Mouse (Mus musculus): ENCODE data around the gene Batf. TPM values are rescaled to one million over a fixed set of nuclear protein-coding genes. Genes with fewer than 3 reads are reported as not detected.

Batf gene
- polyA plus RNA-seq, 2 experiments: 3.6 to 3.7 TPM

DNA sequence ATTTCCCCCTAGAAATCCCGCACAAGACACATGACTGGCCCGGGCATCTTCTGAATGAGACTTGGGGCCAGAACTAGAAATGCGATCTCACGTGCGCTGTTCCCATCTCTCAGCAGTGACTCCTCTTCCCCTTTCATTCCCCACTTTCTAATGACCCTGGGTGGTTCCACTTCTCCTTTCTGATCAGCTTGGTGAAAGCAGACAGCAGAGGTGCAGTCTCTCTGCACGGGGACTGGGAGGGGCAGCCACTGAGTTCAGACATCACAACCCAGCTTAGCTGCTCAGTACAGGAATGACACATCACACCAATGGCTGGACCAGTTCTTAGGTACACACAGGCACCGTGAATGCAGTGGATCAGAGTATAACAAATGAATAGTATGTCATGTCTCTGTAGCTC, 24.2 kb downstream of the Batf start:
- Histone ChIP-seq H3K4me1 (replicated peaks; ENCODE audit: control insufficient read depth in 2 of 2, insufficient read depth in 2 of 2, low read length in 1 of 2) (0 out of 4 replicates have a peak, but pooled peaks cover 0 to 3% of the 10 kb centered on the region in 2 experiments), H3K27me3 (ENCODE audit: control insufficient read depth, insufficient read depth, low read length) (no peaks in the 10 kb centered on the region), H3K9ac (replicated peaks) (no peak overlapping the region), H3K4me3 (ENCODE audit: insufficient read depth in 1 of 2, low read depth in 2 of 2, low read length in 2 of 2) (no peak overlapping the region), H3K27ac (no peak overlapping the region), H3K4me2 (ENCODE audit: low read depth) (no peak overlapping the region), H3K9me3 (ENCODE audit: control insufficient read depth, low read length) (no peaks in the 10 kb centered on the region), H3K36me3 (replicated peaks; ENCODE audit: control insufficient read depth, insufficient read depth, low read depth) (no peaks in the 10 kb centered on the region)
- 36% methylated on average over 7 of the region's 7 CpGs for WGBS (ENCODE audit: insufficient replicate concordance)
- DNase-seq (ENCODE audit: low read depth in 3 of 3, low spot score in 3 of 3) (no peak), ATAC-seq (ENCODE audit: insufficient read depth) (no peak)
- TF ChIP-seq CTCF (IDR thresholded peaks at IDR 0.05; ENCODE audit: low read depth): no peak
- TF ChIP-seq EP300 (IDR thresholded peaks at IDR 0.05; ENCODE audit: low read depth): no peak

DNA sequence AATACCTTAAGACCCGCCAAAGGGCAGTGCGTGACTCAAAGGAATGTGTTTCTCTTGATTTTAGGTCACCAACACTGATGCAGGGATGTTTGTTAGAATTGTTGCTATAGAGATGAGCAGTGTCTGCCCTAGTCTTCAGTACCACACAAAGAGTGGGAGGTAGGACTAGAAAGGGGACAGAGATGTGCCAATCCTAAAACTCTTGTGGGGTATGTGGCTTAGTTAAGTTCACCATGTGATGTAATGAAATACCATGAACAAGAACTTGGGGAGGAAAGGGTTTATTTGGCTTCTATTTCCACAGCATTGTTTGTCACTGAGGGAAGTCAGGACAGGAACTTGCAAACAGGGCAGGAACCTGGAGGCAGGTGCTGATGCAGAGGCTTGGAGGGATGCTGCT, 26.1 kb downstream of the Batf start:
- no peak overlapping the region for H3K4me2 ChIP-seq (ENCODE audit: low read depth)
- H3K9ac ChIP-seq (replicated peaks): no peak overlapping the region
- TF ChIP-seq CTCF (IDR thresholded peaks at IDR 0.05; ENCODE audit: low read depth) (no peak), EP300 (IDR thresholded peaks at IDR 0.05; ENCODE audit: low read depth) (no peak)
- 68% methylated on average over 2 of the region's 2 CpGs for WGBS (ENCODE audit: insufficient replicate concordance)
- ATAC-seq (ENCODE audit: insufficient read depth) (no peak), DNase-seq (ENCODE audit: low read depth in 3 of 3, low spot score in 3 of 3) (no peak)
- no peaks in the 10 kb centered on the region for H3K4me1 ChIP-seq (replicated peaks; ENCODE audit: control insufficient read depth in 2 of 2, insufficient read depth in 2 of 2, low read length in 1 of 2)
- no peak overlapping the region for H3K4me3 ChIP-seq (ENCODE audit: insufficient read depth in 1 of 2, low read depth in 2 of 2, low read length in 2 of 2)
- H3K9me3 ChIP-seq (ENCODE audit: control insufficient read depth, low read length): no peaks in the 10 kb centered on the region
- H3K27ac ChIP-seq: no peak overlapping the region
- no peaks in the 10 kb centered on the region for H3K27me3 ChIP-seq (ENCODE audit: control insufficient read depth, insufficient read depth, low read length)
- H3K36me3 ChIP-seq (replicated peaks; ENCODE audit: control insufficient read depth, insufficient read depth, low read depth): no peaks in the 10 kb centered on the region

DNA sequence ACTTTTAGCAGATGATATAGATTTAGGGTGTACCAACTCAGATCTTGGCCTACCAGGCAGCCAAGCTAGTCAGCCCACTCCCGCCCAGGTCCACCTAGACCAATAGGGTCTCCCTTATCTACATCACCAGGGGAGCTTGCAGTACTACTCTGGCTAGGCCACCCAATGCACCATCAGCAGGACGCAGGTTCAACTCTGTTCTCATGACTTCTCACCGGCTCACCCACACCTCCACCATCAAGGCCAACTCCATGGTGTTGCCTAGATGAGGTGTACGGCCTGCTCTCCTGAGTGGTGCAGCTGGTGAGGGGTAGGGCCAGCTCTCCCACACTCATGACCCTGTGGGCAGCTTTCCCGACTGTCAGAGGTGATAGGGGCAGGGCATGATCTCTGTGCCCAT, 27.7 kb downstream of the Batf start:
- no peak overlapping the region for H3K4me2 ChIP-seq (ENCODE audit: low read depth)
- H3K27me3 ChIP-seq (ENCODE audit: control insufficient read depth, insufficient read depth, low read length): no peaks in the 10 kb centered on the region
- 66% methylated on average over 5 of the region's 5 CpGs for WGBS (ENCODE audit: insufficient replicate concordance)
- H3K9ac ChIP-seq (replicated peaks): no peak overlapping the region
- no peak for DNase-seq (ENCODE audit: low read depth in 3 of 3, low spot score in 3 of 3)
- H3K27ac ChIP-seq: no peak overlapping the region
- ATAC-seq (ENCODE audit: insufficient read depth): no peak
- H3K9me3 ChIP-seq (ENCODE audit: control insufficient read depth, low read length): no peaks in the 10 kb centered on the region
- H3K4me3 ChIP-seq (ENCODE audit: insufficient read depth in 1 of 2, low read depth in 2 of 2, low read length in 2 of 2): no peak overlapping the region
- no peak for TF ChIP-seq EP300 (IDR thresholded peaks at IDR 0.05; ENCODE audit: low read depth)
- no peaks in the 10 kb centered on the region for H3K36me3 ChIP-seq (replicated peaks; ENCODE audit: control insufficient read depth, insufficient read depth, low read depth)
- H3K4me1 ChIP-seq (replicated peaks; ENCODE audit: control insufficient read depth in 2 of 2, insufficient read depth in 2 of 2, low read length in 1 of 2): no peaks in the 10 kb centered on the region

DNA sequence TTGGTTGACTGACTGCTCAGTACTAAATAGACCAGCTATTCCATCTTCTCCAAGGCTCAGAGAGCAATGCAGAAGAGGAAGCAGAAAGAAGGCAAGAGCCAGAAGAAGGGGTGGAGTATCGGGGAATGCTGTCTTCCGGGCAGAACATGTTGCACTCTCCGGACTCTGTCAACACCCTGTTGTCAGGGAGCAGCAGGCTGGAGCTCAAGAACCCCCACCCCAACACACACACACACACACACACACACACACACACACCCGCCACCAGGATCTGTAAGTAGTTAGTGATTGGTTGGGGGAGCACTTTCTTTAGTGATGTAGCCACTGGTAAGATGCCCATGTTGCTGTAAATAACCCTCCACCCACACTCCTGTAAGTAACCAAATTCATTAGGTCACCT, 38.8 kb downstream of the Batf start:
- Histone ChIP-seq H3K4me1 (replicated peaks; ENCODE audit: control insufficient read depth in 2 of 2, insufficient read depth in 2 of 2, low read length in 1 of 2) (0 out of 4 replicates have a peak, but pooled peaks cover 0 to 1% of the 10 kb centered on the region in 2 experiments), H3K27ac (no peak overlapping the region), H3K9ac (replicated peaks) (no peak overlapping the region), H3K36me3 (replicated peaks; ENCODE audit: control insufficient read depth, insufficient read depth, low read depth) (no peaks in the 10 kb centered on the region), H3K4me3 (ENCODE audit: insufficient read depth in 1 of 2, low read depth in 2 of 2, low read length in 2 of 2) (no peak overlapping the region), H3K4me2 (ENCODE audit: low read depth) (no peak overlapping the region), H3K27me3 (ENCODE audit: control insufficient read depth, insufficient read depth, low read length) (no peaks in the 10 kb centered on the region), H3K9me3 (ENCODE audit: control insufficient read depth, low read length) (no peaks in the 10 kb centered on the region)
- DNase-seq (ENCODE audit: low read depth in 3 of 3, low spot score in 3 of 3) (no peak), ATAC-seq (ENCODE audit: insufficient read depth) (no peak)
- 57% methylated on average over 4 of the region's 4 CpGs for WGBS (ENCODE audit: insufficient replicate concordance)
- TF ChIP-seq CTCF (IDR thresholded peaks at IDR 0.05; ENCODE audit: low read depth) (no peak), EP300 (IDR thresholded peaks at IDR 0.05; ENCODE audit: low read depth) (no peak)

DNA sequence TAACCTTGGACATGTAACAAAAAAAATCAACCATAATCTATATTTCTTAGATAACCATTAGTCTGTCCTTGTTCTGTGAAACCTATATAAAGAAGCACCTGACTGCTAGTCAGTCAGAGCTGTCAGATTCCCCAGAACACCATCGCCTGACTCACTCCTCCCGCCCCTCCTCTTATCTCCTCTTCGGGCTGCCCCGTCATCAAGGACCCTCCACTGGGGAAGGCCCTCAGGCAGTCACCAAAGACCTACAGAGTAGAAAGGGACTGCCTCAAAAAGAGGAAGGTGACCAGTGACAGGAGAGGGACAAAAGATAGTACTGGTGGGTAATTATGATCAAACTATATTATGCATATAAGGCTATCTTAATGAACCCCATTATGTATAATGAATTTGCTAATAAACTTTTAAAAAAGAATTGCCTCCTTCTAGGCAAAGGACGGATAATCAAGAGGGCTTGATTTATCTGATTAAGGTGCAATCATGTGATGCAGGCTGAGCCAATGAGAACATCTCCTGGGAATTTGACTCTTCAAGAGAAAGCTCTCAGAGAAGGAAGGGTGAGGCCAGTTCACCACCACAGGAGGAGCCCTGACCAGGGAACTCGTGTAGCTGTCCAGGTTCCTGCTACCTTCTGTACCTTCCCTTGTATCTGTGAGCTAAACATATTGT, 40.4 kb downstream of the Batf start:
- H3K27me3 ChIP-seq (ENCODE audit: control insufficient read depth, insufficient read depth, low read length): no peaks in the 10 kb centered on the region
- TF ChIP-seq CTCF (IDR thresholded peaks at IDR 0.05; ENCODE audit: low read depth) (no peak), EP300 (IDR thresholded peaks at IDR 0.05; ENCODE audit: low read depth) (no peak)
- no peak overlapping the region for H3K4me2 ChIP-seq (ENCODE audit: low read depth)
- no peak overlapping the region for H3K9ac ChIP-seq (replicated peaks)
- H3K27ac ChIP-seq: no peak overlapping the region
- no peak for ATAC-seq (ENCODE audit: insufficient read depth)
- no peaks in the 10 kb centered on the region for H3K36me3 ChIP-seq (replicated peaks; ENCODE audit: control insufficient read depth, insufficient read depth, low read depth)
- H3K4me3 ChIP-seq (ENCODE audit: insufficient read depth in 1 of 2, low read depth in 2 of 2, low read length in 2 of 2): no peak overlapping the region
- 19% methylated on average over 6 of the region's 6 CpGs for WGBS (ENCODE audit: insufficient replicate concordance)
- H3K9me3 ChIP-seq (ENCODE audit: control insufficient read depth, low read length): no peaks in the 10 kb centered on the region
- no peak for DNase-seq (ENCODE audit: low read depth in 3 of 3, low spot score in 3 of 3)
- H3K4me1 ChIP-seq (replicated peaks; ENCODE audit: control insufficient read depth in 2 of 2, insufficient read depth in 2 of 2, low read length in 1 of 2): 0 out of 4 replicates have a peak, but pooled peaks cover 0 to 1% of the 10 kb centered on the region in 2 experiments

All from liver, embryonic 14.5 days (tissue).